Mouse (Mus musculus) megakaryocyte-erythroid progenitor cell, adult 5-6 weeks (primary cell): ENCODE measurements around the gene Abca13. TPM values are rescaled to one million over a fixed set of nuclear protein-coding genes. Genes with fewer than 3 reads are reported as not detected.
"Not testable (repeated sequence)": the region's sequence is repeated elsewhere in the genome, so short reads cannot be mapped to it uniquely, and the experiment has no call there.

Source experiments
- ATAC-seq: replicated peaks from 2 replicates; pipeline ENCODE4 v1.8.0; 2016; ENCODE audit warnings: mild to moderate bottlenecking, inconsistent platforms; ENCODE audit not compliant: severe bottlenecking, poor library complexity, low FRiP score, low TSS enrichment
- total RNA-seq, 2 experiments: library from RNA; stranded (forward) in 1 of 2; stranded (reverse) in 1 of 2; fragments of 200-1000, 215-1000 nt in 1 of 2; fragments of >200 nt in 1 of 2; fragmentation: Nextera tagmentation in 1 of 2; gene quantifications; 2 replicates each; pipeline ENCODE4 v1.2.3; 2014 to 2017

Abca13 gene
- total RNA-seq, 2 experiments from 2014 or later: 0.66 TPM; not detected in 1

GRCm38 (mm10) chr11:9481511-9481910 is 289.8 kb downstream of the Abca13 start:
- no peak for ATAC-seq

- no peak for ATAC-seq
These were observed 308.8 kb downstream of the Abca13 start for GRCm38 (mm10) chr11:9500326-9501142.

GRCm38 (mm10) chr11:9514966-9515365 is 323.2 kb downstream of the Abca13 start:
- ATAC-seq: not testable (repeated sequence)

- ATAC-seq: no peak
These were observed 336.8 kb downstream of the Abca13 start for GRCm38 (mm10) chr11:9528556-9528955.

- ATAC-seq: 0 out of 2 replicates have a peak, but pooled peaks have one; percentile 22
These were observed 340.0 kb downstream of the Abca13 start for GRCm38 (mm10) chr11:9531715-9532114.

GRCm38 (mm10) chr11:9533189-9533588 is 341.4 kb downstream of the Abca13 start:
- ATAC-seq: no peak

GRCm38 (mm10) chr11:9533658-9534202 is 342.0 kb downstream of the Abca13 start:
- no peak for ATAC-seq

GRCm38 (mm10) chr11:9536811-9537210 is 345.1 kb downstream of the Abca13 start:
- no peak for ATAC-seq

GRCm38 (mm10) chr11:9538328-9538727 is 346.6 kb downstream of the Abca13 start:
- no peak for ATAC-seq

GRCm38 (mm10) chr11:9560026-9560425 is 368.3 kb downstream of the Abca13 start:
- ATAC-seq: no peak

GRCm38 (mm10) chr11:9568302-9568701 is 376.6 kb downstream of the Abca13 start:
- no peak for ATAC-seq

GRCm38 (mm10) chr11:9570319-9570718 is 378.6 kb downstream of the Abca13 start:
- ATAC-seq: no peak

- no peak for ATAC-seq
These were observed 383.2 kb downstream of the Abca13 start for GRCm38 (mm10) chr11:9574894-9575293.

GRCm38 (mm10) chr11:9591757-9592316 is 400.1 kb downstream of the Abca13 start:
- no peak for ATAC-seq

GRCm38 (mm10) chr11:9597299-9597698 is 405.6 kb downstream of the Abca13 start:
- ATAC-seq: no peak

- no peak for ATAC-seq
These were observed 409.4 kb downstream of the Abca13 start for GRCm38 (mm10) chr11:9601096-9601495.

- ATAC-seq: no peak
These were observed 410.4 kb downstream of the Abca13 start for GRCm38 (mm10) chr11:9602137-9602536.

GRCm38 (mm10) chr11:9608249-9608648 is 416.5 kb downstream of the Abca13 start:
- no peak for ATAC-seq

- no peak for ATAC-seq
These were observed 417.3 kb downstream of the Abca13 start for GRCm38 (mm10) chr11:9609075-9609474.

- no peak for ATAC-seq
These were observed 424.4 kb downstream of the Abca13 start for GRCm38 (mm10) chr11:9616133-9616532.

GRCm38 (mm10) chr11:9616665-9617064 is 424.9 kb downstream of the Abca13 start:
- no peak for ATAC-seq
